8 mouse cellular contexts compared by ENCODE assay signal in genomic region chr6:72535165-72535564, GRCm38 (mm10). TPM values are rescaled to one million over a fixed set of nuclear protein-coding genes. Genes with fewer than 3 reads are reported as not detected.
A peak's percentile ranks its signal among the peaks of the same experiment; 100 is the strongest.
DNase-seq lines count a peak whose midpoint lies in the region; ATAC-seq and TF ChIP-seq lines count a peak whose summit lies in the region.

No protein-coding gene starts in this region.

- H3K4me2 ChIP-seq in forebrain, embryonic 16.5 days (ENCODE audit: low read length), result peak overlapping the region; percentile 41

- peaks cover 0 to 17% of the 10 kb centered on the region in 2 experiments; a peak in 2 of 4 replicates for H3K4me1 ChIP-seq in MEL (ENCODE audit: control insufficient read depth in 1 of 2, insufficient read depth in 2 of 2, low read length in 2 of 2)
- peaks cover 17% of the 10 kb centered on the region for H3K4me1 ChIP-seq in forebrain, embryonic 16.5 days (replicated peaks; ENCODE audit: control insufficient read depth, insufficient read depth, low read length)

- H3K36me3 ChIP-seq in MEL (ENCODE audit: control insufficient read depth in 1 of 2, insufficient read depth in 2 of 2, low read length in 2 of 2), result peaks cover 0 to 13% of the 10 kb centered on the region in 2 experiments; a peak in 2 of 4 replicates
- no peaks in the 10 kb centered on the region for H3K36me3 ChIP-seq in forebrain, embryonic 16.5 days (ENCODE audit: control insufficient read depth, insufficient read depth)

- peak overlapping the region; percentile 34 to 59 for H3K4me3 ChIP-seq in MEL (ENCODE audit: control insufficient read depth in 1 of 2, insufficient read depth in 1 of 2, low read depth in 2 of 2, low read length in 2 of 2)
- H3K4me3 ChIP-seq in forebrain, embryonic 16.5 days (replicated peaks; ENCODE audit: low read length), result no peak overlapping the region

- no peaks in the 10 kb centered on the region for H3K27me3 ChIP-seq in MEL (ENCODE audit: control insufficient read depth in 1 of 2, insufficient read depth in 2 of 2, low read length in 2 of 2)
- no peaks in the 10 kb centered on the region for H3K27me3 ChIP-seq in forebrain, embryonic 16.5 days (replicated peaks; ENCODE audit: control insufficient read depth, insufficient read depth, low read length)

- TF ChIP-seq EP300 in MEL (IDR thresholded peaks at IDR 0.05; ENCODE audit: low read depth in 1 of 2, low read length in 2 of 2), result peak; percentile 37 to 47

- peak; percentile 88 to 99 (median 92) for TF ChIP-seq CTCF in MEL (IDR thresholded peaks at IDR 0.05 in 2 of 3, conservative IDR thresholded peaks at IDR 0.05 in 1 of 3; ENCODE audit: control insufficient read depth in 1 of 3, insufficient read depth in 1 of 3, low read depth in 2 of 3, low read length in 3 of 3, poor library complexity in 1 of 3, severe bottlenecking in 1 of 3)

- peak; percentile 94 for DNase-seq in MEL (ENCODE audit: low read depth, low spot score)
- DNase-seq in cerebellum, adult 11-12 months, result peak; percentile 65
- peak; percentile 90 for DNase-seq in heart, postnatal 4 days
- DNase-seq in layer of hippocampus, postnatal 10 days (ENCODE audit: low spot score in 2 of 2), result peak; percentile 85 to 86
- peak; percentile 84 for DNase-seq in lung, postnatal 25 days (ENCODE audit: low spot score)
- DNase-seq in right cerebral cortex, adult 2 months (ENCODE audit: low spot score in 2 of 2), result peak; percentile 76 to 84
- peak; percentile 42 for DNase-seq in urinary bladder, postnatal 10 days (ENCODE audit: low spot score)

- no peaks in the 10 kb centered on the region; the same call in 1 of the 2 replicates for H3K79me2 ChIP-seq in MEL (ENCODE audit: control insufficient read depth, insufficient read depth, low read length, poor library complexity)

- WGBS in forebrain, embryonic 16.5 days, result 2% methylated on average over 9 of the region's 9 CpGs

- TF ChIP-seq POLR2A in MEL (IDR thresholded peaks at IDR 0.05; ENCODE audit: control insufficient read depth in 1 of 2, insufficient read depth in 1 of 2, low read depth in 1 of 2, low read length in 2 of 2, poor library complexity in 1 of 2), result peak in 1 of 2 experiments; percentile 43; a peak in 2 of 4 replicates

- no peaks in the 10 kb centered on the region for H3K9me3 ChIP-seq in MEL (replicated peaks; ENCODE audit: insufficient read depth, low read length)
- no peaks in the 10 kb centered on the region for H3K9me3 ChIP-seq in forebrain, embryonic 16.5 days (ENCODE audit: control insufficient read depth, low read length)

- TF ChIP-seq RAD21 in MEL (IDR thresholded peaks at IDR 0.05; ENCODE audit: low read depth, low read length), result peak; percentile 83

- ATAC-seq in forebrain, embryonic 16.5 days, result no peak

- peak overlapping the region; percentile 55 for H3K27ac ChIP-seq in MEL (ENCODE audit: control insufficient read depth, low read depth, low read length)
- H3K27ac ChIP-seq in forebrain, embryonic 16.5 days (ENCODE audit: low read length), result no peak overlapping the region

- H3K9ac ChIP-seq in MEL (ENCODE audit: control insufficient read depth, low read depth, low read length, poor library complexity, severe bottlenecking), result peak overlapping the region; percentile 67
- no peak overlapping the region for H3K9ac ChIP-seq in forebrain, embryonic 16.5 days (replicated peaks; ENCODE audit: low read depth, low read length)

TF ChIP-seq in MEL, 35 proteins besides CTCF, POLR2A, EP300 and RAD21:
- TF ChIP-seq MYB (IDR thresholded peaks at IDR 0.05; ENCODE audit: low read depth, low read length), result no peak
- peak; percentile 99 for TF ChIP-seq SMC3 (IDR thresholded peaks at IDR 0.05; ENCODE audit: low read depth, low read length)
- TF ChIP-seq GATA1 (IDR thresholded peaks at IDR 0.05; ENCODE audit: low read depth, low read length), result no peak
- peak; percentile 56 for TF ChIP-seq ZNF384 (IDR thresholded peaks at IDR 0.05; ENCODE audit: low read depth, low read length)
- peak; percentile 53 for TF ChIP-seq TCF12 (IDR thresholded peaks at IDR 0.05; ENCODE audit: low read depth, low read length)
- 0 out of 2 replicates have a peak, but pooled peaks have one; percentile 55 for TF ChIP-seq E2F4 (IDR thresholded peaks at IDR 0.05; ENCODE audit: borderline replicate concordance, low read depth, low read length)
- TF ChIP-seq JUND (IDR thresholded peaks at IDR 0.05; ENCODE audit: low read depth, low read length), result 0 out of 2 replicates have a peak, but pooled peaks have one; percentile 45
- TF ChIP-seq RCOR1 (IDR thresholded peaks at IDR 0.05; ENCODE audit: low read depth, low read length), result peak; percentile 59; the same call in 1 of the 2 replicates
- TF ChIP-seq POLR2AphosphoS2 (IDR thresholded peaks at IDR 0.05; ENCODE audit: low read length), result no peak
- no peak; the same call in 1 of the 2 replicates for TF ChIP-seq ZKSCAN1 (IDR thresholded peaks at IDR 0.05; ENCODE audit: low read depth, low read length)
- no peak for TF ChIP-seq MEF2A (IDR thresholded peaks at IDR 0.05; ENCODE audit: extremely low read depth, insufficient replicate concordance, low read depth, low read length, poor library complexity, severe bottlenecking)
- TF ChIP-seq UBTF (IDR thresholded peaks at IDR 0.05; ENCODE audit: borderline replicate concordance, insufficient read depth, low read depth, low read length), result no peak
- no peak for TF ChIP-seq NRF1 (IDR thresholded peaks at IDR 0.05; ENCODE audit: insufficient read depth, low read depth, low read length, poor library complexity, severe bottlenecking)
- TF ChIP-seq ZC3H11A (IDR thresholded peaks at IDR 0.05; ENCODE audit: low read depth, low read length), result peak; percentile 95
- TF ChIP-seq MYC (IDR thresholded peaks at IDR 0.05; ENCODE audit: low read depth, low read length), result peak; percentile 66; the same call in 1 of the 2 replicates
- TF ChIP-seq KAT2A (conservative IDR thresholded peaks at IDR 0.05; ENCODE audit: low read depth, low read length), result 0 out of 2 replicates have a peak, but pooled peaks have one; percentile 19
- peak; percentile 81 for TF ChIP-seq HCFC1 (IDR thresholded peaks at IDR 0.05; ENCODE audit: low read depth, low read length)
- no peak for TF ChIP-seq MXI1 (IDR thresholded peaks at IDR 0.05; ENCODE audit: low read depth, low read length)
- TF ChIP-seq ELF1 (IDR thresholded peaks at IDR 0.05; ENCODE audit: low read depth, low read length), result peak; percentile 97
- TF ChIP-seq SIN3A (IDR thresholded peaks at IDR 0.05; ENCODE audit: low read length), result peak; percentile 87
- no peak for TF ChIP-seq POLR2AphosphoS5 (IDR thresholded peaks at IDR 0.05; ENCODE audit: borderline replicate concordance, low read depth, low read length)
- 0 out of 2 replicates have a peak, but pooled peaks have one; percentile 51 for TF ChIP-seq ZMIZ1 (IDR thresholded peaks at IDR 0.05; ENCODE audit: low read depth, low read length)
- no peak for TF ChIP-seq BHLHE40 (IDR thresholded peaks at IDR 0.05; ENCODE audit: borderline replicate concordance, low read depth, low read length)
- TF ChIP-seq CHD1 (IDR thresholded peaks at IDR 0.05; ENCODE audit: low read depth, low read length), result no peak
- TF ChIP-seq CHD2 (IDR thresholded peaks at IDR 0.05; ENCODE audit: low read length), result no peak
- peak; percentile 42 for TF ChIP-seq MAX (IDR thresholded peaks at IDR 0.05; ENCODE audit: low read length)
- 0 out of 2 replicates have a peak, but pooled peaks have one; percentile 51 for TF ChIP-seq ETS1 (IDR thresholded peaks at IDR 0.05; ENCODE audit: low read depth, low read length)
- TF ChIP-seq MAZ (IDR thresholded peaks at IDR 0.05; ENCODE audit: low read depth, low read length), result peak; percentile 73; the same call in 1 of the 2 replicates
- TF ChIP-seq GABPA (IDR thresholded peaks at IDR 0.05; ENCODE audit: low read depth, low read length), result 0 out of 2 replicates have a peak, but pooled peaks have one; percentile 55
- TF ChIP-seq TAL1 (IDR thresholded peaks at IDR 0.05; ENCODE audit: low read length), result no peak
- no peak for TF ChIP-seq TBP (IDR thresholded peaks at IDR 0.05; ENCODE audit: low read depth, low read length)
- TF ChIP-seq MAFK (IDR thresholded peaks at IDR 0.05; ENCODE audit: borderline replicate concordance, low read depth, low read length), result 0 out of 2 replicates have a peak, but pooled peaks have one; percentile 22
- no peak for TF ChIP-seq USF2 (IDR thresholded peaks at IDR 0.05; ENCODE audit: borderline replicate concordance in 1 of 2, insufficient read depth in 1 of 2, low read depth in 1 of 2, low read length in 2 of 2)
- peak; percentile 42; the same call in 1 of the 2 replicates for TF ChIP-seq NELFE (IDR thresholded peaks at IDR 0.05; ENCODE audit: low read depth, low read length)

RNA-seq across cellular contexts. Expression of gene Capg, which starts 9.0 kb away (rescaled TPM):
- total RNA-seq in MEL (2012; rRNA removed), result 222 and 241 TPM in 2 replicates
- 100 to 1,000 TPM in 1 of 2 experiments, not detected in 1; 283 TPM for polyA plus RNA-seq in MEL (2012; ENCODE audit: insufficient read depth in 1 of 2, insufficient read length in 2 of 2, low read depth in 1 of 2, low replicate concordance in 2 of 2, missing spikeins in 1 of 2)
- polyA plus RNA-seq in forebrain, embryonic 16.5 days (2015; fragmentation: Nextera tagmentation; extraction: Ambion mirVana), result 4.9 and 5.4 TPM in 2 replicates
- total RNA-seq in heart, postnatal 4 days (2021), result 10 to 100 TPM; 11.5 to 12.9 TPM
- 1 to 10 TPM; 2.1 to 3.4 TPM for total RNA-seq in layer of hippocampus, postnatal 10 days (2021)

RNA-seq across cellular contexts. Expression of gene Sh2d6, which starts 13.7 kb away (rescaled TPM):
- not detected in 2 replicates for total RNA-seq in MEL (2012; rRNA removed)
- under 1 TPM in 1 of 2 experiments, not detected in 1; 0.17 TPM for polyA plus RNA-seq in MEL (2012; ENCODE audit: insufficient read depth in 1 of 2, insufficient read length in 2 of 2, low read depth in 1 of 2, low replicate concordance in 2 of 2, missing spikeins in 1 of 2)
- 0.39 and 0.52 TPM in 2 replicates for polyA plus RNA-seq in forebrain, embryonic 16.5 days (2015; fragmentation: Nextera tagmentation; extraction: Ambion mirVana)
- under 1 TPM in 1 of 2 experiments, not detected in 1; 0.20 TPM for total RNA-seq in heart, postnatal 4 days (2021)
- total RNA-seq in layer of hippocampus, postnatal 10 days (2021), result under 1 TPM; 0.67 to 0.78 TPM

Comparison
In these comparisons a context has a peak if more than half of its experiments do, and no peak if none do; other contexts are left out.
1. DNase-seq: peak in every context shown above with its lines; median percentile 94 in MEL; 90 in heart, postnatal 4 days; 86 in layer of hippocampus, postnatal 10 days; 84 in lung, postnatal 25 days; 80 in right cerebral cortex, adult 2 months; 65 in cerebellum, adult 11-12 months; 42 in urinary bladder, postnatal 10 days.
2. RNA of gene Capg, which starts 9.0 kb away (total RNA-seq): 222 to 241 TPM in MEL; 11.5 to 12.9 TPM in heart, postnatal 4 days and 2.1 to 3.4 TPM in layer of hippocampus, postnatal 10 days; every median in the first group is over 10 times any median in the second.